ENCODE assay signal across 8 mouse cellular contexts in the genomic region with DNA sequence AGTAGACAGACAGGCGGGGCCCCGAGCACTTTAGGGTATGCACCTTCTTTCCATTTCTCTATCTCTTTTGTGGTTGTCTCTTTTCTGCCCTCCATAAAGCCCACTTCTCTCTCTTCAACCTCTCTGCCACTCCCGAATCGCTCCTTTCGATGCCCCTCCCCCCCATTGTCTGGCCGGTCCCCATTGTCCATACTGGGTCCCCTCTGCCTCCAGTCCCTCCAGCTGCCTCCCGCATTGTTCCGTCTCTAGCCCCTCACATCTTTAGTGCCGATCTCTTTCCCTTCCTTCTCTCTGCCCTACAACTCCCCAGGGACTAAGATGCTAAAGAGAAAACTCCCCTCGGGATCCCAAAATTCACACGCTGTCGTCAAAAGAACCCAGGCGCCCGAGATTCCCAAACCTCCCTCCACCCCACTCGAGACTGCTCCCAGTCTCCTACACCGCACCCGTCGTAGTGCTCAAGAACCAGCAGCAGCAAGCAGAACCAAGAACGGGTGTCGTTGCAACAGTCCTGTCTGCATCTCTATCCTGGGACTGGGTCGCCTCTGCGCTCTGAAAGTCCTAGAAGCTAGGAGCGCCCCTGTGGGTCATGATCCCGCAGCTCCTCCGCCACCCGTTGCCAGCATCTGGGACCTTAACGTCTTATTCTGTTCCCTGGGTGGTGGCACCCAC. TPM values are rescaled to one million over a fixed set of nuclear protein-coding genes. Genes with fewer than 3 reads are reported as not detected.
DNase-seq lines count a peak whose midpoint lies in the region; ATAC-seq and TF ChIP-seq lines count a peak whose summit lies in the region.

No protein-coding gene starts in this region.

- H3K9me3 ChIP-seq in liver, embryonic 14.5 days (ENCODE audit: control insufficient read depth, low read length) = no peaks in the 10 kb centered on the region
- no peaks in the 10 kb centered on the region for H3K9me3 ChIP-seq in stomach, postnatal 0 days (ENCODE audit: control insufficient read depth, low read length)

- H3K27me3 ChIP-seq in testis, adult 2 months (ENCODE audit: control insufficient read depth, insufficient read depth, low read length) = peaks cover 3% of the 10 kb centered on the region; the same call in 1 of the 2 replicates
- peaks cover 69% of the 10 kb centered on the region for H3K27me3 ChIP-seq in liver, embryonic 14.5 days (ENCODE audit: control insufficient read depth, insufficient read depth, low read length)
- H3K27me3 ChIP-seq in stomach, postnatal 0 days (ENCODE audit: control insufficient read depth, insufficient read depth, low read length) = peaks cover 11% of the 10 kb centered on the region; the same call in 1 of the 2 replicates

- ATAC-seq in cerebellum, adult (ENCODE audit: insufficient number of reproducible peaks, low FRiP score, low TSS enrichment) = no peak
- no peak for ATAC-seq in liver, embryonic 14.5 days (ENCODE audit: insufficient read depth)
- ATAC-seq in stomach, postnatal 0 days (ENCODE audit: low FRiP score, low TSS enrichment) = no peak

- H3K4me1 ChIP-seq in testis, adult 2 months (ENCODE audit: control insufficient read depth, insufficient read depth, low read length) = peaks cover 19% of the 10 kb centered on the region
- H3K4me1 ChIP-seq in liver, embryonic 14.5 days (replicated peaks; ENCODE audit: control insufficient read depth in 2 of 2, insufficient read depth in 2 of 2, low read length in 1 of 2) = no peaks in the 10 kb centered on the region
- no peaks in the 10 kb centered on the region; the same call in 1 of the 2 replicates for H3K4me1 ChIP-seq in stomach, postnatal 0 days (replicated peaks; ENCODE audit: control insufficient read depth, insufficient read depth)

- 0 out of 2 replicates have a peak overlapping the region, but pooled peaks have one; percentile 22 for H3K4me2 ChIP-seq in liver, embryonic 14.5 days (ENCODE audit: low read depth)
- H3K4me2 ChIP-seq in stomach, postnatal 0 days (replicated peaks; ENCODE audit: low read depth) = peak overlapping the region; percentile 59

- peak; percentile 65 to 71 for DNase-seq in cerebellum, postnatal 10 days
- no peak for DNase-seq in testis, postnatal 14 days (ENCODE audit: low spot score)
- DNase-seq in liver, embryonic 14.5 days (ENCODE audit: low read depth in 3 of 3, low spot score in 3 of 3) = no peak
- no peak for DNase-seq in stomach, postnatal 0 days (ENCODE audit: low spot score)
- no peak for DNase-seq in adrenal gland, postnatal 14 days
- DNase-seq in thymus, postnatal 0 days (ENCODE audit: low spot score) = no peak

- TF ChIP-seq EP300 in liver, embryonic 14.5 days (IDR thresholded peaks at IDR 0.05; ENCODE audit: low read depth) = no peak
- no peak for TF ChIP-seq EP300 in stomach, postnatal 0 days (optimal IDR thresholded peaks at IDR 0.05)

- 2% methylated on average over 27 of the region's 27 CpGs for WGBS in liver, embryonic 14.5 days (ENCODE audit: insufficient replicate concordance)
- WGBS in stomach, postnatal 0 days = under 1% methylated on average over 27 of the region's 27 CpGs

- no peak overlapping the region for H3K27ac ChIP-seq in testis, adult 2 months (ENCODE audit: control insufficient read depth, insufficient read depth, low read depth, low read length)
- H3K27ac ChIP-seq in liver, embryonic 14.5 days = no peak overlapping the region
- H3K27ac ChIP-seq in stomach, postnatal 0 days (replicated peaks) = no peak overlapping the region

- no peaks in the 10 kb centered on the region for H3K36me3 ChIP-seq in testis, adult 2 months (ENCODE audit: control insufficient read depth, insufficient read depth, low read length)
- no peaks in the 10 kb centered on the region for H3K36me3 ChIP-seq in liver, embryonic 14.5 days (replicated peaks; ENCODE audit: control insufficient read depth, insufficient read depth, low read depth)
- H3K36me3 ChIP-seq in stomach, postnatal 0 days (ENCODE audit: control insufficient read depth, insufficient read depth, low read length) = no peaks in the 10 kb centered on the region

- no peak for TF ChIP-seq POLR2A in testis, adult 2 months (IDR thresholded peaks at IDR 0.05; ENCODE audit: control insufficient read depth, low read depth, low read length)

- H3K4me3 ChIP-seq in testis, adult 2 months (ENCODE audit: control insufficient read depth, low read depth, low read length) = peak overlapping the region; percentile 59
- peak overlapping the region; percentile 16 to 20; a peak in 3 of 4 replicates for H3K4me3 ChIP-seq in liver, embryonic 14.5 days (ENCODE audit: insufficient read depth in 1 of 2, low read depth in 2 of 2, low read length in 2 of 2)
- H3K4me3 ChIP-seq in stomach, postnatal 0 days (ENCODE audit: low read depth, low read length) = peak overlapping the region; percentile 43

- TF ChIP-seq CTCF in testis, adult 2 months (IDR thresholded peaks at IDR 0.05; ENCODE audit: control insufficient read depth, insufficient read depth, insufficient replicate concordance, low read depth, low read length) = no peak
- no peak for TF ChIP-seq CTCF in liver, embryonic 14.5 days (IDR thresholded peaks at IDR 0.05; ENCODE audit: low read depth)
- no peak for TF ChIP-seq CTCF in stomach, postnatal 0 days (IDR thresholded peaks at IDR 0.05; ENCODE audit: low read depth)

- H3K9ac ChIP-seq in liver, embryonic 14.5 days (replicated peaks) = no peak overlapping the region
- H3K9ac ChIP-seq in stomach, postnatal 0 days (ENCODE audit: low read length) = peak overlapping the region; percentile 38

RNA-seq across cellular contexts. Expression of gene Ngfr, which starts 0.6 kb away (rescaled TPM):
- polyA plus RNA-seq in testis, adult 2 months (2012; rRNA removed) = 16.3 and 18.9 TPM in 2 replicates
- polyA plus RNA-seq in liver, embryonic 14.5 days (2012; rRNA removed) = 2.1 and 2.3 TPM in 2 replicates
- 1.1 and 1.2 TPM in 2 replicates for polyA plus RNA-seq in liver, embryonic 14.5 days (2014; fragmentation: Nextera tagmentation; extraction: Ambion mirVana)
- 3.9 and 4.8 TPM in 2 replicates for polyA plus RNA-seq in stomach, postnatal 0 days (2015; fragmentation: Nextera tagmentation; extraction: Ambion mirVana)
- 5.6 and 14.3 TPM in 2 replicates for total RNA-seq in adrenal gland, postnatal 14 days (2021)
- 1.1 and 1.2 TPM in 2 replicates for polyA plus RNA-seq in thymus, postnatal 0 days (2015; fragmentation: Nextera tagmentation; extraction: Ambion mirVana)

Comparison
In these comparisons a context has a peak if more than half of its experiments do, and no peak if none do; other contexts are left out.
1. DNase-seq: peak in cerebellum, postnatal 10 days (2 of 2); none in testis, postnatal 14 days (single experiment), liver, embryonic 14.5 days (0 of 3), stomach, postnatal 0 days (single experiment), adrenal gland, postnatal 14 days (single experiment) and thymus, postnatal 0 days (single experiment).
2. Peak in every context shown above with its lines, with median percentiles within 50 percentile points of each other: H3K4me3 ChIP-seq.